Mouse (Mus musculus) cerebellum, adult (tissue): ENCODE data around the gene Tle2.

Experiments
- ATAC-seq: cut with Nextera tagmentation; 2 replicates; pipeline ENCODE4 v1.9.2; 2017; ENCODE audit warnings: mild to moderate bottlenecking, moderate library complexity, mixed read lengths; ENCODE audit not compliant: insufficient number of reproducible peaks, low FRiP score, low TSS enrichment

Gene Tle2

DNA sequence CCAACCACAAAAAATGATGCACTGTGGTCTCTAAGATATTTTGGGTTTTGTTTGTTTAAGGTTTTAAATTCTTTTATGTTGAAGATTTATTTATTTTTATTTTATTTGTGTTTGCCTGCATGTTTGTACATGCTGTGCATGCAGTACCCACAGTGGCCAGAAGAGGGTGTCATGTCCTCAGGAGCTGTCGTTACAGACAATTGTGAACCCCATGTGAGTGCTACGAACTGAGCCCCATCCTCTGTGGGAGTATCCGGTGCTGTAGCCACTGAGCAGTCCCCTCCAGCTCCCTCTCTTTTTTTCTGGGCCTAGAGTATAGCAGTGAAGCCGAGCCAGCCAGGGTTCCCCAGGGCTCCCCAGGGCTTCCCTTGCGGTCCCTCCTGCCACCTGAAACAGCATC is 21.1 kb upstream of the Tle2 start:
- ATAC-seq = no peak

DNA sequence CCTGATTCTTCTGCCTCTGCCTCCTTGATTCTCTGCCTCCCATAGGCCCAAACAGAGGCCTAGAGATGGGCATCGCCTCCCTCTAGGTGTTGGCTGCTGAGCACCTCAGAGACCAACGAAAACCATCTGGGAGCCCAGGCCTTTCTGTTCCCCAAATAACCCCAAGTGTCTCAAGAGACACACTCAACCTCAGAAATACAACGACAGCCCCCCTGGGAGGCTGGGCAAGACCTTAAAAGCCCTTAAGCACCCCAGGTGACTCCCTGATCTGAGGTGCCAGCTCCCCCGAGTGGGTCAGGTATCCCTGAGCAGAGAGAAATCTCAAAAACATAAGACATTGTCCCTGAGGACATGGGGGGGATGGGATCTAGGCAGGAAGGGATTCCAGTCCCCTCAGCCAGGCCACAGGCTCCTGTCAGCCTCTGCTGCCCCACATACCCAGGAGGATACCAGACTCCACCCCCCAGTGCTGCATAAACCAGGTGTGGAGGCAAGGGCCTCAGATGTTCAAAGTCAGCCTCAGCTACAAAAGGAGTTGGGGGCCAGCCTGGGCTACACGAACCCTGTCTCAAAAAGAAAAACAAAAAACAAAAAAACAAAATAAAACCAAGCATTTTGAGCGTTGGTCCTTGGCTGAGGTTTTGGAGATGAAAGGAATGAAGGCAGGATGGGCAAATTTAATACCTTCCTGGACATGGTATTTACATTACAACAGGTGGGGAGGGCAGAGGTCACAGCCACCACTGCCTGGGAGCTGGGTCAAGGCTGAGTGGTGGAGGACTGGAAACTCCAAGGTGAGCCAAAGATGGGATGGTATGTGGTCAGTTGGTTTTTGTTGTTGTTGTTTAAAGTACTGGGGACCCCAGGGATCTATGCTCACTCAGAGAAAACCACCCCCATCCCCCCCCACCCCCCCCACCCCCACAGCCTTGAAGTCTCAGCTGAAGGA is 20.3 kb upstream of the Tle2 start:
- no peak for ATAC-seq

DNA sequence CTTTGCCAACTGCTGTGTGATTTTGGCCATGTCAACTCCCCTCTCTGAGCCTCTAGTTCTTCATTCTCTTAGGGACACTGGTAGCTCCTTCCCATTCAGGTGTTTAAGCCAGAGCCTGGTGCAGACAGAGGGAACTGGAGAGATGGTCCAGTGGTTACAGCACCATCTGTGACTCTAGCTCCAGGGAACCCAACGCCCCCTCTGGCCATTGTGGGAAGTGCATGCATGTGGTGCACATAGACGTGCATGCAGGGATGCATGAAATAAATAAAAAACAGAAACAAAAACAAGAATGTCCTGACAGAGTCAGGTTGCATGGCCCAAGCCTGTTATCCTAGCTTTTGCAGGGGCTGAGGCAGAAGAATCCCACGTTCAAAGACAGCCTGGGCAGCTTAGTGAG is 18.1 kb upstream of the Tle2 start:
- no peak for ATAC-seq

DNA sequence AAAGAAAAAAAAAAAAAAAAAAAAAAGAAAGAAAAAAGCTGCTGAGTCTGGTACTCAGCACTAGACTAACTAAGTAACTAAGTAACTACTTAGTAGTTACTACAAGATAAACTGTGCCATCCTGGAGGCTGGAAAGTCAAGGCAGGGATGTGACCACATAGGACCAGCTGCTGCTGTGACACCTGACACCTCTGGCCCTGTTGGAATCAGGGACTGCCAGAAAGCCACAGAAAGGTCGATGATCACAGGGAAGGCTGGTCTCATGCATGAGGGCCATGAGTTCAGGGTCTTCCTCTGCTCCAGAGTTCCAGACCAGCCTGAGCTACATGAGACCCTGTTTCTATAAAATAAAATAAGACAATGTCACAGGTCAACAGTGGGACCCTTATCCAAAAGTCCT is 16.9 kb upstream of the Tle2 start:
- ATAC-seq = no peak

DNA sequence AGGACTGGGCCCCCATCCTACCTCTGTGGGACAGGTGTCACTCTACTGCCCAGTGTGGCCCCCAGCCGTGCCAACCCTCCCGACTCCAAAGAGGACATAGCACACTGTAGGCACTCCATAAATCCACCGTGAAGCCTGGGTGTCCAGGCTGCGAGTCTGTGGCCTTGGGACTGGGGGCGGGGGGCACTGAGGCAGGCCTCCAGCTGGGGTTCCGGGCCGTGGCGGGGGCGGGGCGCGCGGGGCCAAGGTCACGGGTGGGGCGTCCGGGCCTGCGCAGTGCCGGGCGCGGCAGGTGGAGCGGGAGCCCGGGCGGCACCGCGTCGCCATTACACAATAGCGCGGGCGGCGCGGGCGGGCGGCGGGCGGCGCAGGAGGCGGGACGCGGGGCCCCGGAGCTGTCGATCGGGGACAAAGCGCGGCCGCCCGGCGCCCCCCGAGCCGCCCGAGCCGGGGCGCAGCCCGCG is 15.2 kb upstream of the Tle2 start, which contains the start of gene Aes:
Gene Aes, plus strand, starts transcription at position 326 of the 464 bp plus-strand sequence.
- peak; percentile 46; the same call in 1 of the 2 replicates for ATAC-seq

DNA sequence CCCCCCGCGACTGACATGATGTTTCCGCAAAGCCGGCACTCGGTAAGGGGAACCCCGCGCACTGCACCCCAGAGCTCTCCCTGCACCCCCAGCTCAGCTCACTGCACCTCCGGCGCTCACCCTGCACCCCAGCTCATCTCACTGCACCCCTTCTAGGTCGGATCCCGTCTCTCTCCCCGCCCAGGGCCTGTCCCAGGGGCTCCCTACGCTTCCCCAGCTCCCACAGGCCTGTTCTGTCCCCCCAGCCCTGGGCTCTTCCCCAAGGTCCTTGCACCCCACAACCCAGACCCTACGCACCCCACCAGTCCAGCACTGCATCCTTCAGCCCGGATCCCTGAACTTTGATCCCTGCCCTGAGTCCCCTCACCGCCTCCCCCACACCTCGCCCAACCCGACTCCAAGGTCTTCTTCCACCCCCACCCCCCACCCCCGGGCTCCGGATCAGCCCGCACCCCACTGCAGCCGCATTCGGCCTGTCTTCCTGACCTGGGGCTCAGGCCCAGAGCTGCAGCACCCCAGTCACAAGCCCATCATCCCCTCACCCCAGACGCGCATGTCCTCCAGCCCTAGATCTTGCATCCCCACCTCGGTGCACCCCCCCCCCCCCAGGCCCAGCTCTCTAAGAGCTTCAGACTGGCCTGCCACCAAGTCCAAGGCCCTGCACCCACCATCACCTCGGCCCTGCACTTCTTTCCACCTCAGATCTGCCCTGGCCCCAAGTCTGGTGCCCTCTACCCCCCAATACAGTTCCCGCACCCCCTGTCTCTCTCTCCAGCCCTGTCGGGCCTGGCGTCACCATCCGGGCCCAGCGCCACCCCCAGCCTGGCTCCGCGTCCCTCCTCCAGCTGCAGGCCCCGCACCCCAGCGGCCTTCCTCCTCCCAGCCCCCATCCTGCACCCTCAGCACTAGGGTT is 14.5 kb upstream of the Tle2 start:
- ATAC-seq = peak; percentile 4; the same call in 1 of the 2 replicates

DNA sequence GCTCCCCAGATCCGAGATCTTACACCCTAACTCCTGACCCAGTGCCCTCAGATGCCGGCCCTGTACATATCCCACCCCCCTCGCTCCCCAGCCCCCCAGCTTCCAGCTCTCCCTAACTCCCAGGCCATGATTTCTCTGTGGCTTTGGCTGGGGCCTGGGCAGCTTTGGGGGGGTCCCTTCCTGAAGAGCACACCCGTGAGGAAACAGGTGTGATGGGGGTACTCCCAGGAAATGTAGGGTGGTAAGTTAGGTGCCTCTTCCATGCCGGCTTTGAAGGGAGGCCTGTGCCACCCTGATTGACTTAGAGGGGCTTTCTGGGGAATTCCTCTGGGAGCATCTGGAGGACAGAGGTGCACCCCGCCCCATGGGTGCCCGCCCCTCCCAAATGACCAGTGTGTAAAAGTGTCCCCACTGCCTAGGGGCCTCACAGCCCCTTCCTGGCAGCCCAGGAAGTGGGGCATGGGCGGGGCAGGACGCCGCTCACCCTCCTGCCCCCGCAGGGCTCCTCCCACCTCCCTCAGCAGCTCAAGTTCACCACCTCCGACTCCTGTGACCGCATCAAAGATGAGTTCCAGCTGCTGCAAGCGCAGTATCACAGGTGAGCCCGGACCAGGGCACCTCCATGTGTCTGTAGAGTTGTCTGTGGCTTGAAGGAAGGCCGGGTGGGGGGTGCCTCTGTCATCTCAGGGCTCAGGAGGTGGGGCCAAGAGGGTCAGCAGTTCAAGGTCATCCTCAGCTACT is 13.5 kb upstream of the Tle2 start:
- no peak for ATAC-seq

DNA sequence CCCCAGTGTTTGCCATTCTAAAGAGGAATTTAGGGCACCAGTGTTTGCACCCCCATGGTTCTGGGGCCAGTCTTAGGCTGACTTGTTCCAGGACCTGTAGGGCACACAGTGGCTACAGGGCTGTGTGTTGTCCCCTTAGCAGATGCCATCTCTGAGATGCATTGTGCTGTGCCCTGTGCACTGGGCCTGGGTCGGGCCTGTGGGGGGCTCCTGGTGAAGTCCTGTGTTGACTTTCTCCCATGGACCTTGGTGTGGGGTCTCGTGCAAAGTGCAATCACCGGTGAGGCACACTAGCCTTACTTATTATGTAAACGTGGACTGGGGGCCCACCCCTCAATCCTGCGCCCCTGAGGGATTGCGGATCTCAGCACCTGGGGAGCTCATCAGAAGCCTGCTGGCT is 11.9 kb upstream of the Tle2 start:
- no peak for ATAC-seq

DNA sequence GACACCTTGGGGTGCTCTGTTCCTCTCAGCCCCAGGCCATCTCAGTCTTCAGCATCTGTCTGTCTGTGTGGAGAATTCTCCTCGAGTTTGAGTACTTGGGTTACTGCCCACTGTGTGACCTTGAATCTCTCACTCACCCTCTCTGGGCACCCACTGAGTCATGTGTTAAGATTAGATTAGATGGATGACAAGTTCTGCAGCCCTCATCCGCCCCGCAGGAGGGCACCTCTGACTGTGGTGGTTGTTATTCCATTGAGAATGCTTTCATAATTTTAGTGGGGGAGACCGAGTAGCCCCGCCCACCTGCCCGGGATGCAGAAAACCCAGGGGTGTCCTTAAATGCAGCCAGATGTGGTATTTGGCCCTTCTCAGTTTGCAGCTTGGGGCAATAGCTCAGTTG is 10.9 kb upstream of the Tle2 start:
- no peak for ATAC-seq

DNA sequence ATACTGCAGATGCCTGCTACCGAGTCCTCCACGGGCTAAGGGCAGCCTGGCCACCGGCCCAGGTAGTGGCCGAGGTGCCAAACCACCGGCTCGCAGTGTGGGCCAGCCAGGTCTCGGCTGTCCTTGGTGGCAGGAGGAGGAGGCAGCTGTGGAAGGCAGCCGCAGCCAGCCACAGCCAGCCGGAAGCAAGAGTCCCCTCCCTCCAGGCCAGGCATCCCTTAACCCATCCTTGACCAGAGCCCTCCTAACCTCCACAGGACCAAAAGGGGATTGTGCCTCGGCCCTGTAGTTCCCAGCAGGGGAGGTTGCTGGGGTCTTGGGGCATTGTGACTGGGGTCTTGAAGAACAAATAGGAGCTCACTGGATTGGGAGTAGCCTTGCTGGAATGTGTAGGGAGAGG is 10.1 kb upstream of the Tle2 start:
- no peak for ATAC-seq

DNA sequence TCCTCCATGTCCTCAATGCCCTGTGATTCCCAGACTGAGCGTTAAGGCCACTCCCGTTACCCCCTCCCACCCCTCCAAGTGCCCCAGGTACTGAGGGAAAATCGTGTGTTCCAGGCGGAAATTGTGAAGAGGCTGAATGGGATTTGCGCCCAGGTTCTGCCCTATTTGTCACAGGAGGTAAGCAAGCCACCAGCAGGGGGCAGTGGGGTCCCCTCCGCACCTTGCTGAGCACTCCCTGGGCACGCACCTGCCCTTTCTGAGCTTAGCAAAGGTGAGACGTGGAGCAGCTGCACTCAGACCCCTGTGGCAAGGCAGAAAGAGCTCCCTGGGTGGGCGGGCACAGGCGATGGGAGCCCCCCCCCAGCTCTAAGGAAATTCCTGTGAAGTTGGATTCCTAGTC is 9.6 kb upstream of the Tle2 start:
- ATAC-seq = no peak

DNA sequence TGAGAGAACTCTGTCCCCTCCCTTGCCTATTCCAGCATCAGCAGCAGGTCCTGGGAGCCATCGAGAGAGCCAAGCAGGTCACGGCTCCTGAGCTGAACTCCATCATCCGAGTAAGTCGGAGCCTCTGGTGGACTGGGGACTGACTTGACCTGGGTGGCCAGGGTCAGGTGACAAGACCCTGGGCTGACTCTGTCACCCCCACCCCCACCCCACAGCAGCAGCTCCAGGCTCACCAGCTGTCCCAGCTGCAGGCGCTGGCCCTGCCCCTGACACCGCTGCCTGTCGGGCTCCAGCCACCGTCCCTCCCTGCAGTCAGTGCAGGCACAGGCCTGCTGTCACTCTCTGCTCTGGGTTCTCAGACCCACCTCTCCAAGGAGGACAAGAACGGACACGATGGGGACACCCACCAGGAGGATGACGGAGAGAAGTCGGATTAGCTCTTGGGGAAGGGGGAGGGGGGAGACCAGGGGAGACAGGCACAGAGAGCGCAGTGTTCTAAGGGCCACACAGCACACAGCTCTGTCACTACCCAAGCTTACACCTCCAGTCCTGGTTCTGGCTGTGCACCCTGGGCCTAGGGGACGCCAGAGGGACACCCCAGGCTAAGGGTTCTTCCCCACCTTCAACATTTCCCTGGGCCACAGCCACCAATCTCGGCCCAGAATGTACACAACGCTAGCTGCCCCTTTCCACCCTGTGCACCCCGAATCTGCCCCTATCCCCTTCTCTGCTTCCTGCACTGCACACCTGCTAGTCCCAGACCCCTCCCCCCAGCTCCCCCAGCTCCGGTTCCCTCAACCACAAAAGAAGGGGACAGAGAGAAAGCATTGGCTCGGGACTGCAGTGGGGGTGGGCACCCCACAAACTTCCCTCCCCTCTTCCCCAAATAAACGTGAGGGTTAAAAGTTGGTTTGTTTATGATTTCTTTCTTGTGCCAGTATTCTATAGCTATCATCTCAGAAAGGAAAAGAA is 8.8 kb upstream of the Tle2 start:
- no peak for ATAC-seq

DNA sequence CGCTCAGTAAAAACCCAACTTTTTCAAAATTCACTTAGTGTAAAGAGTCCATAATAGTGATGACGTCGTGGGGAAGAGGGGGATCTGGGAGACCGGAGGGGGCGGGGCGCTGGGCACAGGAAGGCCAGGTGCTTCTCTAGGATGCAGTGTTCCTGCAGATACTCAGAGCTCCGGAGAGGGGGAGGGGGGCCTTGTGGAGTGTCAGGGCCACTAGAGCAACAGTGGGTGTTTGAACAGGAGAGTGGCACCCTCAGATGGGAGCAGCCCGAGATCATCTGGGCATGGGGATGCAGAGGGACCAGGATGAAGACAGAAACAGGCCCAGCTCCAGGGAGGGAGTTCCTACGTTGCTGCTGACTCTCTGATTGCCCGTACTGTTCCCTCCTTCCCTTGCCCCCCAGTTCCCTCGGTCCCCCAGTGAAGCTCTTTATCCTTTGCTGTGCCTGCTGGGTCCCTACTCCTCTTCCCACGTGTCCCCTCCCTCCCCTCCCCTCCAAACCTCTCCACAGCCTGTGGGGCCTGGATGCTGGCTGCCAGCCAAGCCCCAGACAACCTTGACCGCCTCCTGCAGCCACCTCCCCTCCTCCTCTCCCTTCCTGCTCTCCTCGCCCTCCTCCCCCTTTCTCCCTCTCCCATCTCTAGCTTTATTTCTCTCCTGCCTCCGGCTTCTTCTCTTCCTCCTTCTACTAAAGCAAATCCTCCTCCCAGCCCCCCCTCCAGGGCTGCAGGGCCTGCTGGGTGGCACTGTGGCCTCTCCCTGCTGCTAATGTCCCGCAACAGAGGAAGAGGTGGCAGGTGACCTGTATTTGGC is 5.8 kb upstream of the Tle2 start:
- no peak for ATAC-seq

DNA sequence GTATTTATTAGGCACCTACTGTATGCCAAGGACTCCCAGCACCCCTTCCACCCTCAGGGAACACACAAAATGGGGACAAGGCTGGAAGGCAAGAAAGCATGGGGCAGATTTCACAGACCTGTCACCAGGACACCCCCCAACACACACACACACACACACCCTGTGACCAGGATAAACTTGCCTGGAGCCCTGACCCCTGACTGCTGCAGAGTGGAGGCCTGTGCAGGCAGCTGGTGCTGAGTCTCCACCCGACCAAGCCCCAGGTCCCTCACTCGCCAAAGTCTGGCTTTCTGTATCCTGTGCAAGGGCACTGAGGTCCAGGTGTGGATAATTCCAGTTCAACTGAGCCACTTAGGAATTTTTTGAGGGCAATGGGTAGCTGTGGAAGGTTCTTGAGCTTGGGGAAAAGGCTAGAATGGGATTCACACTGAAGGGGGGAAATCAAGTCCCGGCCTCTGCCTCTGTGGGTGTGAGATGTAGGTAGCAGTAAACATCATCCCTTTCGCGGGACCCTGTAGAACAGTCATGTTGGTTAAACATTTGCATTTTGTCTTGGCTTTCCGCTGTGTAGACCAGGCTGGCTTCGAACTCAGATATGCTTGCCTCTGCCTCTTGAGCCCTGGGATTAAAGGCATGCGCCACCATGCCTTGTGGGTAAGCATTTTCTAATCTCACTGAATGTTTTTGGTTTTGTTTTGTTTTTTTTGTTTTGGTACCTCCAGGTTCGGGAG is 4.7 kb upstream of the Tle2 start:
- no peak for ATAC-seq

DNA sequence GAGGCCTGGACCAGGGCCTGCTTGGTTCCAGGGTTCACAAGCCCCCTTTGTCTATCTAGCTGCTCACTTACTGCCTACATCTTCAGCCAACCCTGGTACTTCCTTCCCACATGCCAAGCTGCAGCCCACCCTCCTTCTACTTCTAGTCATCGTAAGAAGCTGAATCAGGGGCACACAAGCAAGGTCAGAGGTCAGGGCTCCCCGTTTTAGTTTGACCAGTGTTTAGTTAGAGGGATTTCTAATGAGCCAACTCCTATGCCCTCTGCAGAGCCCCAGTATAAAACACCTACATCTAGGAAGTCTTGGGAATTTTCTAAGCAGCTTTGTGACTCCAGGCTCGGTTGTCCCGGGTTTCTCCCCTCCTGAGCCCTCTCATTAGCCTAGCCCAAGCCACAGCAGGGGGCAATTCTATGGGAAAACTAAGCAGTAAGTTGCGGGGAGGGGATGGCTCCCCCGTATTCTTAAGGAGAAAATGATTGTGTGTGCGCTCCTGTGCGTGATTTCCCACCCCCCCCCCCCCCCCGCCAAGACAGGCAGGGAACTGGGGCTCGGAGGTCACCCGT is 4.0 kb upstream of the Tle2 start:
- no peak for ATAC-seq

DNA sequence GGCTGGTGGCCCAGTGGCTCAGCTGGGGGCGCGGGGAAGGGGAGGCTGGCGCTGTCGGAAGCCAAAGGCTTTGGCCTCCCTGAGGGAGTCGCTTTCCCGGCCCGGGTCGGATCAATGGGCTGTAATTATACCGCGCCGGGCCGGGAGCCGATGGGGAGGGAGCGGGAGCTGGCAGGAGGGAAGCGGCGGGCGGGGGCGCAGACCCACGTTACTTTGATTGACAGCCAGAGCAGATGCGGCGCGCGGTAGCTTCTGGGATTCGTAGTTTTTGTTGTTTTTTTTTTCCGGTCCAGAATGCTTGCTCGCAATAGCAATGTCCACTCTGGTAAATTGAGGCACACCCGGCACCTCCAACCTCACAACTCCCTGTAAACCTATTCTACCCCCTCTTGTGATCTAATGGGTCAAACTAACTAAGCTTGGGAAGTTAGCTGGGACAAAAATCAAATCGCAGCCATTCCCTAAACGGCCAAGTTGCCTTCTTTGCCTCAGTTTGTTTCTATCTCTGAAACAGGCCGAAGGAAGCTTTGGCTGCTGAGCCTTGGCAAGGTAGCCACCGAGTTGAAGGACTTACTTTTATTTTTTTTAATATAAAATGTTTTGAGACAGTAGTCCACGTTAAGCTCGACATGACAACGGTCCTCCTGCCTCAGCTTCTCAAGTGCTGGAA is 3.4 kb upstream of the Tle2 start:
- ATAC-seq = peak; percentile 24; the same call in 1 of the 2 replicates

DNA sequence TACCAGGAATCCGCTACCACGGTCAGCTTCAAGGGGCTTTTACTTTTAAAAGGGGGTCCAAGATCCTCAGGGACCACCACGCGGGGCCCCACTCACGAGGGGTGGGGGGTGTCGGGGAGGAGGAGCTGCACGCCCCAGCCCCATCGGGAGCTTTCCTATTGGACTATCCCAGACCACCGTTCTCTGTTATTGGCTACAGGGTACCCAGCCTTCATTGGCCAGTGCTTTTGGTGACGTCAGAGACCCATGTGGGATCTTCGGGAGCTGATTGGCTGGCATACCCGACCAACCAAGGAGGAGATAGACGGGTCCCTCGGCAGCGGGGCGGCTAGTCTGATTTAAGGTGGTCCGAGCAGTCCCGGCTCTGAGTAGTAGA is 2.9 kb upstream of the Tle2 start:
- ATAC-seq = peak; percentile 82
